Mouse (Mus musculus) cortical plate, adult 2 months (tissue): ENCODE measurements at regions not wholly inside any gene's neighbourhood (a gene's known extent, or its start where the extent isn't known, plus 50 kb on each side); places are given as distances from the start of the nearest gene placed in this dataset.

Experiments used
- H3K27ac ChIP-seq: fragments of 200-500 bp; 2 replicates; pipeline ENCODE4 v1.5.1; 2012; ENCODE audit warnings: low read length, control low read depth, inconsistent platforms; ENCODE audit not compliant: insufficient read depth
- H3K4me1 ChIP-seq: fragments of 200-500 bp; 2 replicates; pipeline ENCODE4 v1.6.1; 2011; ENCODE audit warnings: low read length; ENCODE audit not compliant: control insufficient read depth, insufficient read depth
- H3K4me3 ChIP-seq: fragments of 200-500 bp; 2 replicates; pipeline ENCODE4 v1.5.1; 2011; ENCODE audit warnings: mild to moderate bottlenecking, low read length, control low read depth; ENCODE audit not compliant: insufficient read depth
- CTCF ChIP-seq: fragments of 200-500 bp; IDR thresholded peaks from 2 replicates; pipeline ENCODE4 v1.5.1; 2011; ENCODE audit warnings: mild to moderate bottlenecking, control low read depth, low read length; ENCODE audit not compliant: insufficient read depth; ENCODE audit errors: extremely low read depth
- POLR2A ChIP-seq: fragments of 200-500 bp; IDR thresholded peaks from 2 replicates; pipeline ENCODE4 v1.6.1; 2011; ENCODE audit warnings: mild to moderate bottlenecking, low read length, control low read depth; ENCODE audit not compliant: insufficient read depth; ENCODE audit errors: extremely low read depth

DNA sequence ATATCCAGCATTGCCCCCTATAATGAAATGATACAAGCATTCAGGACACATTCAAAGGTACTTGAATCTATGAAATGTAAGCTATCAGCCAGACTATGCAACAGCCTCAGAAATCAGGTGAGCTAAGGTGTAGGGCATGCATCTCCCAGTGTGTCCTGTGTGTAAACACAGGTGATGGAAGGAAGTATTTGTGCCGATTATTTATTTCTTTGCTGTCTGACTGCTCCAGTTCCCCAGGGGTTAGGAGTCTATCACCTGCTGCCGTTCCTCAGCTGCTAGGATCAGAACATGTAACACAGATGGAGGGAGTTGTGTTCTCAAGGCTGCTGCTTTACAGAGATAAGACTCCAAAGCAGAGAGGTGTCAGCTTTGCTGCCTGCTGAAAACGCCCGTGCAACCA is 103.0 kb upstream of the Mdga2 start:
- H3K27ac ChIP-seq = no peak overlapping the region
- H3K4me3 ChIP-seq = no peak overlapping the region
- TF ChIP-seq CTCF (no peak), POLR2A (no peak)
- no peaks in the 10 kb centered on the region for H3K4me1 ChIP-seq

DNA sequence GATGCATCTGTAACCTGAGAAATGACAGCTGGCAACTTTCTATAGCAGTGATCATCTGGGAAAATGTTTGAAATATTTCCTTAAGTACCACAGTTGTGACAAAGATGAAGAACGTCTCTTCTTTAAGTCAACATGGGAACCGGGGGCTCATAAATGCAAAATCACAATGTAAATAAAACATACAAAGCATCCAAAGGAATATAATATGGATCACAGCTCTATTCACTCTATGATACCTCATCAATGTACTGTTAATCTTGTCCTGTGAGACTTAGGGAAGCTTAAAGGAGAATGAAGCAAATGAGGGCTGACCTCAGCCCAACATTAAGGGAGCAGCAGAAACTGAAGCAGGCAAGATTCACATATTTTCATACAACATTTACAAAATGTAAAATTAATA is 96.3 kb upstream of the Mdga2 start:
- no peak overlapping the region for H3K27ac ChIP-seq
- no peak overlapping the region for H3K4me3 ChIP-seq
- TF ChIP-seq CTCF (no peak), POLR2A (no peak)
- H3K4me1 ChIP-seq = no peaks in the 10 kb centered on the region

DNA sequence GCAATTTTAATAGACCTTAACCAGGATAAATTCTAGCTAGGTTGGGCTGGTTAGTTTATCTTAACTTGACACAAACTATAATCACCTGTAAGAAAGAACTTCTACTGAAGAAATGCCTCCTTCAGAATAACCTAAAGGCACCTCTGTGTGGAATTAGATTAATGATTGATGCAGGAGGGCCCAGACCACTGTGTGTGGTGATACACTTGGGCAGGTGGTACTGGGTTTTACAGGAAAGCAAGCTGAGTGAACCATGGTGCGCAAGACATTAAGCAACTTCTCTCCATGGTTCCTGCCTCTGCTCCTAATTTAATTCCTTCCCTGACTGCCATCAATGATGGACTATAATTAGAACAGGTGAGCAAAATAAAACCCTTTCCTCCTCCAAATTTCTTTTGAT is 77.9 kb upstream of the Mdga2 start:
- no peak for TF ChIP-seq CTCF
- TF ChIP-seq POLR2A = no peak
- Histone ChIP-seq H3K4me3 (no peak overlapping the region), H3K4me1 (no peaks in the 10 kb centered on the region)

DNA sequence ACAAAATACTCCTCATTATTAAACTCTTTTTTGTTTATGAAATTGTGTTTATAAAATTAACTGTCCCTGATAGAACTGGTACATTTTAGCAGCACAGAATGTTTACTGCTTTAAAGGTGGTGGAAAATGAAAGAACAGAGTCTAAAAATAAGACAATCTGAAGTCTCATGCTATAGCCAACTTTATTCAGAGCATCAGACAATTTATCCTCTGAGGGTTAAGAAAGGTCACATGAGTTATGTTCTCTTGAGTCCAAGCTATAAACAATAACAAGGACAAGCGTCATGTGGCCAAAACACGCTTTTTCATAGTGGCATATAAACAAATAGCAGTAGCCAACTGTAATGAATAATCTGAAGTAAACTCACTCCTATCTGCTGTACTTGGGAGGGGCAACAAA is 67.7 kb upstream of the Mdga2 start:
- Histone ChIP-seq H3K27ac (no peak overlapping the region), H3K4me3 (no peak overlapping the region), H3K4me1 (no peaks in the 10 kb centered on the region)
- no peak for TF ChIP-seq POLR2A
- no peak for TF ChIP-seq CTCF

More for the DNA sequence above, 77.9 kb upstream of the Mdga2 start:
- no peak overlapping the region for H3K27ac ChIP-seq

DNA sequence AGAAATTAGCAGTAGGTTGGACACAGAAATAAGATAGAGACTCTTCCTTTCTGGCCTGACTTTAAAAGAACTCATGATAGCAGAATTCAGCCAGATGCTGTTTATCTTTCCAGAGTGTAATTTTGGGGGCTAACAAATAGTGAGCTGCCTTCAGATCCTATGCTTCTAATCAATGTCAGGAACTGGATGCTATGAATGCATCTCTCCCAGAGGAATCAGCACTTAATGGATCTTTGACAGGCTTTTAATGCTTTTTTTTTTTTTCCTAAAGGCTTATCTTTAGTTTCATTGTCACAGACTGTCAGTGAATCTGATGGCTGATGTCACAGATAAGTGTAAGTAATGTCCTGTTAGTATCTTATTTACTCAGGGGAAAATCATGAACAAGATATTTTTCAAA is 50.5 kb upstream of the Mdga2 start:
- Histone ChIP-seq H3K27ac (no peak overlapping the region), H3K4me1 (no peaks in the 10 kb centered on the region), H3K4me3 (no peak overlapping the region)
- TF ChIP-seq POLR2A (no peak), CTCF (no peak)

DNA sequence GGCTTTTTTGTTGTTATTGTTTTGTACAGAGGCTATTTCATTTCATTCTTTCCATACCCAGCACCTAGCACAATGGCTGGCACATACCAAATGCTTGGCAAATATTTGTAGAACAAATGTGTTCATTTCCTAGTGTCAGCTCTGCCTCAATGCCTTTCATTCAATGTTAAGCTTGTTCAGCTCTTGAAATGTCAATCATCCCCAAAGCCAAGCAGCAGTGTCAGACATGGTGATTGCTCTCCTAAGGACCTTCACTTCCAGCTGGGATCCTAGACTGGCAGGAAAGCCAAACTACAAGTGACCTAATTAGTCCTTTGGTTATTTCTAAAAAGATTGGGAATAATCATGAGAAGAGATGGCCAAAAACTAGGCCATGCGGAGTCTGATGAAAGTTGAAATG is 50.0 kb upstream of the Mdga2 start:
- no peak overlapping the region for H3K27ac ChIP-seq
- no peaks in the 10 kb centered on the region for H3K4me1 ChIP-seq
- H3K4me3 ChIP-seq = no peak overlapping the region
- TF ChIP-seq CTCF (no peak), POLR2A (no peak)
